Mouse (Mus musculus): ENCODE data around the gene Pym1. TPM values are rescaled to one million over a fixed set of nuclear protein-coding genes. Genes with fewer than 3 reads are reported as not detected.
"Not testable (repeated sequence)": the region's sequence is repeated elsewhere in the genome, so short reads cannot be mapped to it uniquely, and the experiment has no call there.

The Pym1 gene
- 10 to 100 TPM; 20.3 to 21.9 TPM for total RNA-seq (2021)

DNA sequence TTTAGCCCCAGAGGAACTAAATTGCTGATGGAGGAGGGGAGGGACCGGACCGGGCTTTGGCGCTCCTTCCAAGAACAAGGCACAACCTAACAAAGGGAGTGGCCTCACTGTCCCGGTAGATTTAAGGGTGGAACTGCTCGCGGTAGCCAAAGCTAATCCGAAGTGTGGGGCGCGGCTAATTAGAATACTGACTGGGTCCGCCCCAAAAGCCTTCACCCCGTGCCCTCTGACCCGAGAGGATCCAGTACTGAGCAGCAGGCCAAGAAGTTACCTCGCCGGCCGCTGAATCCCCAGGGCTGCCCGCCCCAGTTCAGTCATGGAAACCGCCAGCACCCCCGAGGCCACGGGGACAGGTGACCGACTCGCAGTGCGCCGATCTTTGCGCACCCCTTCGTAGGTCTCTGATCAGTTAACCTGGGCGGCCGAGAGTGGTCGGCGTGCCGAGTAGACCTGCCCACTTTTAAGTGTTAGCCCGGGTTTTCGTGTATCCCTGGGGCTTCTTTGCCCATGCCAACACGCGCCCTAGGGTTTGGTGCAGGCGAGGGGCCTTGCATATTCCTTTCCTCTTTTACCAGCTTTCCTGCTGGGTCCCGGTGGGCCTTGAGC is at the start of gene Pym1:
Gene Pym1 (plus strand): TSS at position 244 of the 606 bp plus-strand sequence.
- peak; percentile 70 for DNase-seq

DNA sequence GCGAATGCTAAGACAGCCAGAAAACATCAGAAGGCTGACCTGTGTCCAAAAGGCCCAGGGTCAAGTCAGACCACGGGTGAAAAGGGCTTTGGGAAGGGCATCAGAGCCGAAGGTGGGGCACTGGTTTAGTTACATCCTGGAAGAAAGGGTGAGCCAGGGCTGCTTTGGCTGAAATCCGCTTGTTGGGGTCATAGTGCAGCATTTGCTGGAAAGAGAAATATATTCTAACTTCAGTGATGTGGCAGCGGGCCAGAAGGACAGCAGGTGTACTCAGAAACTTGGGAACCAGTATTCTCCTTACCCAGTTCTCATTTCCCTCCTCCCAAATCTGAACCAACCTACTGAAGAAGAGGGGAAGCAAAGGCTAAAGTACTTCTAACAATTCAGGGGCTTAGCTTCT is 48.7 kb upstream of the Pym1 start:
- DNase-seq = no peak

DNA sequence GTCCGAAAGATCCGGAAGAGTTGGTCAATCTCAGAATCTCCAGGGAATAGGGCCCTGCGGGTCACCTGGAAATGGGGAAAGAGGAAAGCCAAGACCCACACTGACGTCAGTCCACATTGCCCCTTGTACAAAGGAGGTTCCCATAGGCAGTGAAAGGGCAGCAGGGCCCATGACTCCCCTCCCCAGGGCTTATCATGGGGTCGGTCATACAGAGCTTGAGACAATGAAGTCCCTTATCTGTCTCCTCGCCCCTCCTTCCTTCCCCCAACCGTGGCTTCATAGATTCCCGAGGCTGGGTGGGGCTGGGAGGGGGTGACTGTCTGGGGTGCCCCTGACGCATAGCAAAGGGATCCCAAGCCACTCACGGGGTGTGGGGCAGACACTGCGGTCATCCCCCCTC is 48.1 kb upstream of the Pym1 start:
- DNase-seq = no peak

DNA sequence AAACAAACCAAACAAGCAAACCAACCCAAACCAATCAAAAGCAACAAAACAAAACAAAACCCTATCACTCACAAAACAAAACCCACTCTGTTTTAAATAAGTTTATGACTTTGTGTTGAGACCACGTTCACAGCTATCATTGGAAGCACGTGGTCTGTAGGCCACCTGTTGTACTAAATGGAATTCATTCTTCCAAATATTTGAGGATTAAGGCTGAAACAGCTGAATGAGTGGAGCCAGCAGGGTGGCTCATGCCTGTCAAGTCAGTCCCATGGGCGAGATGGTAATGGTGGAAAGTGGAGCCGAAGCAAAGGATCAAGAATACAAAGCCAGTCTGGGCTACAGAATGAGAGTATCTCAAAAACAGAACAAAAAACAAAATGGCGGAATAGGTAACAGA is 47.0 kb upstream of the Pym1 start:
- no peak for DNase-seq

DNA sequence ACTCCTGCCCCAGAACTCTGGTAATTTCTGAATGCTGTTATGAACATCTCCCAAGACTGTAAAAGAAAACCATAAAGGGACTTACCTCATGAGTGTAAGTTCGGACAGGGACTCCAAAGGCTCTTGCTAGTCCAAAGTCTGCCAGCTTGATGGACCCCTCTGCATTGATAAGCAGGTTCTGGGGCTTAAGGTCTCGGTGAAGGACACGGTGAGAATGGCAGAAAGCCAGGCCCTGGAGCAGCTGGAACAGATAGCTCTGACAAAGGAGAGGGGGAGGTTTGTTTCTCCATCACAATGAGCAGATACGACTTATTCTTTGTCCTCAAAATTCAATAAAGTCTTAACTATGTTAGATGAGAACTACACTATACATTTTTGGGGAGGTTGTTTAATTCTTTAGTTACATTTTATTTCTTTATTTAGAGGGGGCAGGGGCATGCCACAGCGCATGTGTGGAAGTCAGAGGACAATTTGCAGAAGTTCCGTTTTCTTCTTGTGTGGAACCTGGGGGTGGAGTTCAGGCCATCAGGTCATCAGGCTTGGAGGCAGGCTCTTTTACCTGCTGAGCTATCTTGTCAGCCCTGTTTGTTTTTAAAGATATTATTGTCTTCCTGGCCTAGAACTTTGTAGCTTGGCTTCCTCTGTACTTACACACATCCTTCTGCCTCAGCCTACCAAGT is 45.2 kb upstream of the Pym1 start:
- DNase-seq = no peak

DNA sequence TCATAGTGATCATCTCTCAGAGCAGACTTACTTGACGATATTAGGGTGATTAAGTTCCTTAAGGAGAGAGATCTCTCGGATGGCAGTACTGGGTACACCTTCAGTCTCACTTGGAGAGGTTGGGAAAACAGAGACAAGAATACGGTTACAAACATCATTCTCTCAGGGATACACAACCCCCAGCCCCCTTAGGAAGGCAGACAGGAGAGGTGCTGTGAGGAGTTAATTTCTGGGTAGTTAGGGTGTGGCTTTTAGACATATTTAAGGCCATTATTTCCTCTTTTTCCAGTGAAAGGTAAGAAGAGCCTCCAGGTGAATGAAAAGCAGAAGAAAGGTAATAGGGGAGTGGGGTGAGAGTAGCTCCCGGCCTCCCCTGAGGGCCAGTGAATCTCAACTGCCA is 43.8 kb upstream of the Pym1 start, which contains the start of gene Pmel:
Gene Pmel (plus strand): TSS at position 301 of the 400 bp plus-strand sequence.
- no peak for DNase-seq

DNA sequence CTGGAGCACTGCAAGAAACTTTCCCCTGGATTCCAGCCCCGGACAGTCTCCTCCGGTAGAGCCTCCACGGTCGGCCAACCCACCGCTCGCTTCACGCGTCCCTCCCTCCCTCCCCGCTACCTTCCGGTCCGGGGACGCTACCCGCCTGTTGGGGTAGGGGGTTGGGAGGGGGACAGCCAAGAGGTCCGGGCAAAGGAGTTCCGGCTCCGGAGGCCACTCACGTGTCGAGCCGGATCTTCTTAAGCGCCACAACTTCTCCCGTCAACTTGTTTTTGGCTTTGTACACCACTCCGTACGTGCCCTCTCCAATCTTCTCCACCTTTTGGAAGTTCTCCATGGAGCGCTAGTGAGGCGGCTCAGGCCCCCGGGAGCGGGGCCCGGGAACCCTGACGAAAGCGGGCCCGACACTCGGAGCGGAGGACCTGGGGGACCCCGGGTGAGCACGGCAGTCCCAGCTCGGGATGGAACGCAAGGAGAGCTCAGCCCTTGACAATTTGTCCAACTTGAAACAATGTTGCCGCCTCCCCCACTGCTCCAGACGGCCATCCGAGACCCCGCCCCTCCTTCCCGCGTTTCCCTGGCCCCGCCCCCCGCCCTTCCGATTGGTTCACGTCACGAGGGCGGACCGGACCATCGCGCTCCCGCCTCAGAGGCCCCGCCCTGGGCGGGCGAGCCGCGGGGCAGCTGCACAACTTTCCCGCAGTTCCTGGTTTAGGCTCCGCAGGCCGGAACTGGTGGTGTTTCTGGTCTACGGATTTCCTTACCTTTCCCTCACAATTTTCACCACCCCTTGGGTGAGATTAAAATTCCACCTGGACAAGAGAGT is 43.0 kb upstream of the Pym1 start, which contains the start of gene Cdk2:
Gene Cdk2 (minus strand): TSS at position 541 of the 826 bp plus-strand sequence.
- DNase-seq = peak; percentile 95

DNA sequence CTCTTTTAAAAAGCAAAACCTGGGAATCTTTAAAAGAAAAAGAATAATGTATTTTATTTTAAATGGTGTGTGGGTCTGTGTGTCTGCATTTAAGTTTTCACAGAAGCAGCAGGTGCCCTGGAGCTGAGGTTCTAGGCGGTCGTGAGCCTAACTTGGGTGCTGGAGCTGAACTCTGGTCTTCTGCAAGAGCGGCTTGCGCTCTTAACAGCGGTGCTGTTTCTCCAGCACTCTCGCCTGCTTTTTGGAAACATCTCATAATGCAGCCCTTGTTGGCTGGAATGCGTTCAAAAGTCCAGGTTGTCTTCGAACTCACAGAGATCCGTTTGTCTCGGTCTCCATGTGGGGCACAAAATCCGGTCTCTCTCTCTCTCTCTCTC is 42.4 kb upstream of the Pym1 start:
- peak; percentile 35 for DNase-seq

DNA sequence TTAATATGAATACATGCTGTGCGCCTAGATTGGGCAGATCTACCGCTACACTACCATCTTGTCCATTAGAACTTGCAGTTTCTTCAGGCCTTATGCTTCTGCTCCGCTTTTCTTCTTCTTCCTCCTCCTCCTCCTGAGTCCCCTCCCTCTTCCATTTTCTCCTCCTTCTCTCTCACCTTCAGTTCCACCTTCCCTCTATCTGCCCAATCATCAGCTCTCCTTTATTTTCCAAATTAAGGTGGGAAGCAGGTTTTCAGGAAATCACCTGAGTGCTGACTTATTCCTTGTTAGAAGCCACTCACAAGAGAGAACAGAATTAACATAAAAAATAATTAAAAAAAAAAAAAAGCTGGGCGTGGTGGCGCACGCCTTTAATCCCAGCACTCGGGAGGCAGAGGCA is 36.4 kb upstream of the Pym1 start:
- not testable (repeated sequence) for DNase-seq

DNA sequence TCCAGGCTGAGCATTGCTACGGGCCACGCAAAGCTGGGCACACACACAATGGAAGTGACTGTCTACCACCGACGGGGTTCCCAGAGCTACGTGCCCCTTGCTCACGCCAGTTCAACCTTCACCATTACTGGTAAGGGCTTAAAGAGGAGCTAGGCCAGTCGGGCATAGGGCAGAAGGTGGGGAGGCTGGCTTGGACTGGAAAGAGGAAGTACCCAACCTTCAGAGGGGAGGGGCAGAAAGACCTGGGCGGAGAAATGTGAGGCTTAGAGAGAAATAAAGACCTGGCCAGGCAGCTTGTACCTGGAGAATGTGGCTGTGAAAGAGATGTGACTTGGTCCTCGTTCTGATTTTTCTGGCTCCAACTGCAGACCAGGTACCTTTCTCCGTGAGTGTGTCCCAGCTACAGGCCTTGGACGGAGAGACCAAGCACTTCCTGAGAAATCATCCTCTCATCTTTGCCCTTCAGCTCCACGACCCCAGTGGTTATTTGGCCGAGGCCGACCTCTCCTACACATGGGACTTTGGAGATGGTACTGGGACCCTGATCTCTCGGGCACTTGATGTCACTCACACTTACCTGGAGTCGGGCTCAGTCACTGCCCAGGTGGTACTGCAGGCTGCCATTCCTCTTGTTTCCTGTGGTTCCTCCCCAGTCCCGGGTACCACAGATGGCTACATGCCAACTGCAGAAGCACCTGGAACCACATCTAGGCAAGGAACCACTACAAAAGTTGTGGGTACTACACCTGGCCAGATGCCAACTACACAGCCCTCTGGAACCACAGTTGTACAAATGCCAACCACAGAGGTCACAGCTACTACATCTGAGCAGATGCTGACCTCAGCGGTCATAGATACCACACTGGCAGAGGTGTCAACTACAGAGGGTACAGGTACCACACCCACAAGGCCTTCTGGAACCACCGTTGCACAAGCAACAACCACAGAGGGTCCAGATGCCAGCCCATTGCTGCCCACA is 31.8 kb upstream of the Pym1 start:
- no peak for DNase-seq

DNA sequence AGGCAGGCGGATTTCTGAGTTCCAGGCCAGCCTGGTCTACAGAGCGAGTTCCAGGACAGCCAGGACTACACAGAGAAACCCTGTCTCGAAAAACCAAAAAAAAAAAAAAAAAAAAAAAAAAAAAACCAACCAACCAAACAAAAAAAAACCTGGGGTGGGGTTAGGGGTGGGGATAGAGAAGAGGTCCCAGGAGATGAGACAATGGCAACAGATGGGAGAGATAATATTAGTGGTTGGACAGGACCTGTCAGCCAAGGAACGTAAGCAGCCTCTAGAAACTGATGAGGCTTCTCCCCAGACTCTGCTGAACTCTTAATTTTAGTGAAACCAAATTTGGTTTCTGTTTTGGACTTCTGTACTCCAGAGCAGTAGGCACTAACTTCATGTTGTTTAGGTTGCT is 22.2 kb upstream of the Pym1 start:
- not testable (repeated sequence) for DNase-seq

DNA sequence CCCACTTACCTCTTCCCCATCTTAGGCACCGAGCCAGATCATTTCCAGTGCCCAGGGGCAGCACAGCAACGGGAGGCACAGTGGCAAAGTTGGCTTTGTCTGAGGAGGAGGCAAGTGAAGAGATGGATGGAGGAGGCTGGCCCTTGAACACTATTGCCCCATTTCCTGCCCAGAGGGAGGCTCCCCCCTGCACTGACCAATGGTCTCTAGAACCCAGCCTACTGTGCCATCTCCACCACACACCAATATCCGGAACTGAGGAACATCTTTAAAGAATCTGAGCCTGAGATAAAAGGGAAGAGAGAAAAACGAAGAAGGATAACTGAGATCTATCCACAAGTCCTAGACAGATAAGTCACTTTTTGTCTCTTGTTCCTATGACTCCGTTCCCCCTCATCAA is 19.6 kb upstream of the Pym1 start:
- DNase-seq = no peak

DNA sequence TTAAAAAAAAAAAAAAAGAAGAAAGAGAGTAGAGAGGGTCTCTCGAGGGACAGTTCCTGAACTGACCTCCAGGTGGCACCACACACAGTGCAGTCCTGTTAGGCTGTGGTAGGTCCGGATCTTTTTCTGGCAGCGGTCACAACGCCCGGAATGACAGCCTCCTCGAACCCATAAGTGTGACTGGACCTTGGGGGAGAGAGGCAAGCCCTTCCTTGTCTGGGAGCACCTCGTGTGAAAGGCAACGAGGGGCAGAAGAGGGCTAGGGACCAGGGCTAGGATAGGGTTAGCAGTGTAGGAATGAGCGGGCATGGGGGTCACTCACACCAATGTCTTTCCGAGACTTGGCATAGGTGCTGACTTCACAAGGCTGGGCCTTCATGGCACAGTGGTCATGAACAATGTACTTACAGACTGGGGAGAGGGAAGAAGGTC is 16.7 kb upstream of the Pym1 start:
- peak; percentile 88 for DNase-seq

DNA sequence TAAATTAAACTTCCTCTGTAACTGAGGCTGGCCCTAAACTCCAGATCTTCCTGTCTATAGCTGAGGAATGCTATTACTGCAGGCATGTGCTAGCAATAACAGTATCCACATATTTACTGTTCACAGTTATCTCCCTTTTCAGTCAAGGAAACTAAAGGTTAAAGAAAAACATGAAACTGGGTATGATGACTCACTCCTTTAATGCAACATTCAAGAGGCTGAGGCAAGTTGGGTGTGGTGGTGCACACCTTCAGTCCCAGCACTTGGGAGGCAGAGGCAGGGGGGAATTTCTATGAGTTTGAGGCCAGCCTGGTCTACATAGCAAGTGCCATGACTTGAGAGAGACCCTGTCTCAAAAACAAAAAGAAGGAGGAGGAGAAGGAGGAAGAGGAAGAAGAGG is 15.7 kb upstream of the Pym1 start:
- DNase-seq = no peak

DNA sequence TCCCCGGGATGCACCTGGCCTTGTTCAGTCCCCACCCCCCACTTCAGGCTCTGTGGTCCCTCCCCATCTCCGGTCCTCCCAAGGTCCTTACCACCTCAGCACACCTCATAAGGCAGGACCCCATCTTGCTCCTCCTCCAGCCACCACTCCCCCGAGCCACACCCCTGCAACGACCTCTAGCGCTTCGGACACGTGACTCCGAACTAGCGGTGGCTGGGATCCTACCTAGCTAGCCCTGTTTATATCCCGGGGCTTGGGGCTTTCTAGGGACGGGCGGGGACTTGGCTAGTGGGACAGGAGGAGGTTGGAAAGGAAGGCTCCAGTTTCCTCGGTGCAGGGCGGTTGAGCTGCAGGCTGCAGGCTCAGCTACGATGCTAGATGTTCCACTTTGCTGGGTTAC is 10.3 kb upstream of the Pym1 start:
- no peak for DNase-seq

DNA sequence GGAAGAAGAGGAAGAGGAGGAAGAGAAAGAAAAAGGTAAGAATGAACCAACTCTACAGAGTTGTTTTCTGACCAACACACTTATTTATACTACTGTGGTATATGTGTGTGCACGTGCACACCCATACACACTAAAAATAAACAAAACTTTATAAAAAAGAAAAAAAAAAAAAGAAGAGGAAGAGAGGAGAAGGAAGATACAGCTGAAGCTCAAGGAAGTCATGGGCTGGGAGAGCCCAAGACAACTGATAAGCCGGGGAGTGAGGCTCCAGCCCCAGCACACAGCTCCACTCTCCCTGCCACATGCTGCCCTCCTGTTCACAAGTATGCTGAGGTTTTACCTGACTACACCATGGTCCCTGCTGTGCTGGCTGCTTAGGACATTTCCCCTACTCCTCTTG is 7.4 kb upstream of the Pym1 start:
- no peak for DNase-seq

DNA sequence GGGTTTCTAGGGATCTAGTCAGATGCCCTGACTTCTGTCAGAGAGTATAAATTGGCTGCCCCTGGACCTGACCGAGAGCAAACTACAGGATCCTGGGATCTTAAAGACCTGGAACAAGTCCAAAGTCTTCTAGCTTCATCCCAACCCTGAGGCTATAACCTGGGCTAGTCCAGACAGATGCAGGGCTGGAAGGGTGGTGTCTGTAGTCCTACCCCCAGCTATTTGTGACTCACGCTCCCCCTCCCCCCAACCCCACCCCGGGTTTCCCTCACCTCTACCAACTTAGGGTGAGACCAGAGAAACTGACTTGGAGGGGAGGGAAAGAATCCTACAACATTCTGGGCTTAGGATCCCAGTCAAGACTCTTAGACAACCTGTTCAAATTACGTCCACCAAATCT is 5.1 kb upstream of the Pym1 start:
- no peak for DNase-seq

DNA sequence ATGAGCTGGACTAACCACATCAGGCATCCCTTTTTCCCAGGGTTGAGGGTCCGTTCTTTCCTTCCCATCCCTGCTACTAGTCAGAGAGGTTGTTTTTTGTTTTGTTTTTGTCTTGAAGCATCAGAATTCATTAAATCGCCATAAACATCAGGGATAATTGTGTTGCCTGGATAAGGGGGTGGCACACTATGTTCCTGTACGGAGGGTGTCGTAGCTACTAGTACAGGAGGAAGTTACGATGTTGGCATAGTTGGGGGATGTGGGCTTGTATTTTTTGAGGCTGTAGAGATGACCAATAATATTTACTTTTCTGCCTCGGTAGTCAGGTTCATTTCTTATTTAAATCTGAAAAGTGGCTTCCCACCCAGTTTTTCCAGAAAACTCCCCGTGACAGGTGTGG is 4.5 kb upstream of the Pym1 start:
- no peak for DNase-seq

DNA sequence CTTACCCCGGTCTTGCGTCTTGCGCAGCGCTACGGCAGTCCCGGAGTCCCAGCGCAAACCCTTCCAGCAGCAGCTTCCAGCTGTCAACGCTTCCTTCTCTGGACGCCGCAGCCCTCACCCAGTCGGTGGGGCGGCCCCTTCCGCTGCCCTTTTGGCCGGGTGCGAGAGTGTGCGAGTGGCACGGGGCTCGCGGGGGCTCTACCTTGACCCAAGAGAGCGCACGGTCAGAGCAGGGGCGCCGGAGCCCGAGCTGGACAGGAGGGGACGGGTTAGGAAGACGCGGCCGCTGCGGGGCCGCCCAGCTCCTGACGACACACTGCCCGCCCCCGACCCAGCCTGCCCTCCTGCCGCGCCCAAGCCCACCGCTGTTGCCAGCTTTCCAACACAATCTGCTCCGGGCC is 3.9 kb upstream of the Pym1 start:
- DNase-seq = peak; percentile 70

DNA sequence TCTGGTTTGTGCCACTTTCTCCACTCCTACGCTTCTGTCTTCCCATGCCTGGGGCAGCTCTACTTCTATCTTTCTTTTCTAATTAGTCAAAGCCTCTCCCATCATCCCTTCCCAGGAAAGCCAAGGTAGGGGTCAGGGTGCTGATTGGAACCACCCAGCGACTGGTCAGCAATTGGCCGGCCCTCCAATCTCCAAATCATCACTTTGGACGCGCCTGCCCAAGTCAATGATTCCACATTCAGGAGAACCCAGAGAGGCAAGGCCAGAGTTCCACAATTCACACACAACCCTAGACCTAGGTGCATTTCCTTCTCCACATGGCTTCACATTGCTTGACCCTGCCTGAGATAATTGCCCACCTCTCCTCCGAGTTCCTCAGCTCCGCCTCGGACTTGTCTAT is 3.5 kb upstream of the Pym1 start:
- no peak for DNase-seq

DNA sequence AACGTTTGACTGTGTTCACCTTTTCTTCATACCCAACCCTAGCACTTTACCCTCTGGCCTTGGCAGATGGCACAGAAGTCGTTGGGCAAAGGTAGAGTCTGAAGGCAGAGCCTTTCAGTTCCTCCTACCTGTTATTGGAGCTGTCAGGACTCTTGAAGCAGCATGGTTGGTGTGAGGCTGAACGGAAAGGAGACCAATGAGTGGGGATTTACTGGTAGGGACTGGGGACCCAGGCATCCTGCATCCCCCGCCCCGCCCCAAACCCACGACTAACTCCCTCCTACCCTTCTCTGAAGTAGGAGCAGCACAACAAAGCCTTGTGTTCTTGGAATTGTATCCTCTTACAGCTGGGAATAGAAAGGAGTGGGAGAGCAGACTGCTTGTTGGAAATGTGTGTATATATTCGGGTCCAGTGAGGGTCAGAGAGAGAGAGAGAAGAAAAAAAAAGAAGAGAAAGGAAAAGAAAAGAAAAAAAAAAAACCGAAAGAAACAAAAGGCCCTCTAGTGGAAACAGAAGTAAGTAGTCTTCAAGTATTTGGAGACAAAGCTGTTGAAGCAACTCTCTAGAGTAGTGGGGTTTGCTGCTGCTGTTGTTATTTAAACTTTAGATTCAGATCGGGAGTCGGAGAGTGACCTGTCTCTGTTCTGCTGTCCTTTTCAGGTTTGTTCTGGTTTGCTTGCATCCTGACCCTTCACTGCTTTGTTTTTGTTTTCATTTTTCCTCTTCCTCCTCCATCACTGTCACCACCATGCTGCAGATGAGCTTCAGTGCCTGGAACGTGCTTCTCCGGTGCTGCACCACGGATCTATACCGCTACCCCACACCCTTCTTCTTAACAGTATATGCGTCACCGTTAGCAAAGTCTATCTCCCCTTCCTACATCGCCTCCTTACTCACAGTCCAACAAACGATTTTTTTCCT is 2.7 kb upstream of the Pym1 start, which contains the start of gene Dgka:
Gene Dgka (minus strand): TSS at position 176 of the 922 bp plus-strand sequence.
- no peak for DNase-seq

Measured in heart, postnatal 4 days (tissue).